Mouse (Mus musculus): ENCODE measurements around the gene Gldc.

Gldc gene

GRCm38 (mm10) chr19:30105045-30105842, 70.0 kb downstream of the Gldc start:
- DNase-seq, result no peak

GRCm38 (mm10) chr19:30102620-30103019, 72.6 kb downstream of the Gldc start:
- DNase-seq, result no peak

- no peak for DNase-seq
These were observed 74.7 kb downstream of the Gldc start for GRCm38 (mm10) chr19:30100571-30100970.

- DNase-seq, result no peak
These were observed 78.2 kb downstream of the Gldc start for GRCm38 (mm10) chr19:30097039-30097438.

GRCm38 (mm10) chr19:30096186-30096585, 79.0 kb downstream of the Gldc start:
- DNase-seq, result no peak

GRCm38 (mm10) chr19:30091644-30092295, 83.5 kb downstream of the Gldc start:
- no peak for DNase-seq

- no peak for DNase-seq
These were observed 85.1 kb downstream of the Gldc start for GRCm38 (mm10) chr19:30090163-30090562.

GRCm38 (mm10) chr19:30065797-30066196, 109.4 kb downstream of the Gldc start:
- DNase-seq, result no peak

GRCm38 (mm10) chr19:30054218-30054617, 121.0 kb downstream of the Gldc start:
- DNase-seq, result no peak

- DNase-seq, result no peak
These were observed 123.8 kb downstream of the Gldc start for GRCm38 (mm10) chr19:30051479-30051878.

GRCm38 (mm10) chr19:30050584-30050983, 124.6 kb downstream of the Gldc start:
- DNase-seq, result no peak

All from kidney, postnatal 25 days (tissue).